ENCODE assay signal across 11 mouse cellular contexts in genomic region chr12:37015474-37016248, GRCm38 (mm10).
DNase-seq lines count a peak whose midpoint lies in the region; ATAC-seq and TF ChIP-seq lines count a peak whose summit lies in the region.
"Had no signal": no experiment of that assay in that cellular context is flagged by ENCODE, and none has a peak within 500 bp of the region (broad histone marks: within the 10 kb centered on the region; RNA-seq: fewer than 3 reads in every experiment).

No protein-coding gene starts in this region.

- no peak for TF ChIP-seq CTCF in heart, adult 2 months (IDR thresholded peaks at IDR 0.05)
- TF ChIP-seq CTCF in forebrain, postnatal 0 days (IDR thresholded peaks at IDR 0.05; ENCODE audit: low read depth) = no peak

- H3K27me3 ChIP-seq in heart, adult 2 months (ENCODE audit: control insufficient read depth, insufficient read depth, low read length) = no peaks in the 10 kb centered on the region
- no peaks in the 10 kb centered on the region for H3K27me3 ChIP-seq in heart, embryonic 11.5 days (ENCODE audit: control insufficient read depth, insufficient read depth, low read length)
- H3K27me3 ChIP-seq in forebrain, postnatal 0 days (ENCODE audit: insufficient read depth, low read length) = no peaks in the 10 kb centered on the region
- H3K27me3 ChIP-seq in midbrain, embryonic 13.5 days = no peaks in the 10 kb centered on the region
- H3K27me3 ChIP-seq: intestine, embryonic 15.5 days; neural tube, embryonic 13.5 days had no signal

- H3K4me2 ChIP-seq in heart, embryonic 11.5 days = no peak overlapping the region
- H3K4me2 ChIP-seq in forebrain, postnatal 0 days (ENCODE audit: low read depth) = no peak overlapping the region
- H3K4me2 ChIP-seq in midbrain, embryonic 13.5 days (replicated peaks) = no peak overlapping the region
- H3K4me2 ChIP-seq: intestine, embryonic 15.5 days; neural tube, embryonic 13.5 days had no signal

- TF ChIP-seq EP300 in heart, adult 2 months (IDR thresholded peaks at IDR 0.05; ENCODE audit: insufficient read depth, low read depth, low read length) = 0 out of 2 replicates have a peak, but pooled peaks have one; percentile 7

- no peak for TF ChIP-seq POLR2A in heart, adult 2 months (IDR thresholded peaks at IDR 0.05; ENCODE audit: insufficient read depth, low read depth, low read length)

- H3K27ac ChIP-seq in heart, adult 2 months = peak overlapping the region; percentile 74
- H3K27ac ChIP-seq in heart, embryonic 11.5 days (ENCODE audit: low read depth, low read length) = no peak overlapping the region
- no peak overlapping the region for H3K27ac ChIP-seq in forebrain, postnatal 0 days (ENCODE audit: low read depth, low read length)
- no peak overlapping the region for H3K27ac ChIP-seq in midbrain, embryonic 13.5 days
- H3K27ac ChIP-seq: intestine, embryonic 15.5 days; neural tube, embryonic 13.5 days had no signal

- intact Hi-C loops in heart, adult 2 months (cut with DNase I) = loop anchor here (1.0 to 10.0 kb wide), 7 partner anchors 35 to 981 kb away; no protein-coding TSS in a partner anchor

- H3K4me1 ChIP-seq in heart, adult 2 months (ENCODE audit: control insufficient read depth, insufficient read depth, low read length) = peaks cover 12% of the 10 kb centered on the region
- H3K4me1 ChIP-seq in heart, embryonic 11.5 days (ENCODE audit: control insufficient read depth, insufficient read depth, low read length) = no peaks in the 10 kb centered on the region
- H3K4me1 ChIP-seq in forebrain, postnatal 0 days (ENCODE audit: insufficient read depth) = no peaks in the 10 kb centered on the region
- 0 out of 2 replicates have a peak, but pooled peaks cover 10% of the 10 kb centered on the region for H3K4me1 ChIP-seq in midbrain, embryonic 13.5 days (replicated peaks)
- H3K4me1 ChIP-seq: intestine, embryonic 15.5 days had no signal

- no peak for ATAC-seq in heart, embryonic 11.5 days (replicated peaks; ENCODE audit: insufficient number of reproducible peaks, low FRiP score, low TSS enrichment)
- ATAC-seq in forebrain, postnatal 0 days = peak; percentile 76
- peak; percentile 86 for ATAC-seq in midbrain, embryonic 13.5 days
- ATAC-seq in CD4-positive, CD25-positive, alpha-beta regulatory T cell, adult 4 months = no peak
- ATAC-seq: intestine, embryonic 15.5 days had no signal

- peak in 1 of 2 experiments; percentile 20 for DNase-seq in heart, adult 2 months
- DNase-seq in brain, embryonic 18.5 days (ENCODE audit: low read depth, low spot score) = peak; percentile 24
- peak; percentile 41 for DNase-seq in forebrain, postnatal 0 days
- DNase-seq in thymus, postnatal 4 days = no peak
- DNase-seq: cerebellum, postnatal 25 days; lung, adult 2 months had no signal

- peaks cover 5% of the 10 kb centered on the region for H3K36me3 ChIP-seq in heart, adult 2 months (ENCODE audit: control insufficient read depth, insufficient read depth, low read length)
- no peaks in the 10 kb centered on the region for H3K36me3 ChIP-seq in heart, embryonic 11.5 days (ENCODE audit: control insufficient read depth, insufficient read depth, low read length)
- H3K36me3 ChIP-seq in forebrain, postnatal 0 days (ENCODE audit: insufficient read depth) = no peaks in the 10 kb centered on the region
- H3K36me3 ChIP-seq in midbrain, embryonic 13.5 days = no peaks in the 10 kb centered on the region
- H3K36me3 ChIP-seq: intestine, embryonic 15.5 days; neural tube, embryonic 13.5 days had no signal

- no peak overlapping the region for H3K4me3 ChIP-seq in heart, adult 2 months
- H3K4me3 ChIP-seq in heart, embryonic 11.5 days (ENCODE audit: low read depth, low read length) = no peak overlapping the region
- H3K4me3 ChIP-seq in forebrain, postnatal 0 days (ENCODE audit: low read depth, low read length) = no peak overlapping the region
- H3K4me3 ChIP-seq in midbrain, embryonic 13.5 days (replicated peaks) = no peak overlapping the region
- H3K4me3 ChIP-seq: intestine, embryonic 15.5 days; neural tube, embryonic 13.5 days had no signal

- no peaks in the 10 kb centered on the region for H3K79me2 ChIP-seq in heart, adult 2 months (replicated peaks; ENCODE audit: control insufficient read depth, insufficient read depth, low read length)

- 32% methylated on average over 4 of the region's 4 CpGs for WGBS in heart, adult 2 months
- 64% methylated on average over 4 of the region's 4 CpGs for WGBS in heart, embryonic 11.5 days (ENCODE audit: insufficient replicate concordance)
- WGBS in forebrain, postnatal 0 days = 54% methylated on average over 4 of the region's 4 CpGs
- 46% methylated on average over 4 of the region's 4 CpGs for WGBS in midbrain, embryonic 13.5 days

- H3K9me3 ChIP-seq in heart, embryonic 11.5 days (replicated peaks; ENCODE audit: control insufficient read depth, low read length) = no peaks in the 10 kb centered on the region
- H3K9me3 ChIP-seq in forebrain, postnatal 0 days (ENCODE audit: low read length) = no peaks in the 10 kb centered on the region
- H3K9me3 ChIP-seq in midbrain, embryonic 13.5 days = no peaks in the 10 kb centered on the region
- H3K9me3 ChIP-seq: intestine, embryonic 15.5 days; neural tube, embryonic 13.5 days had no signal

- H3K9ac ChIP-seq in heart, adult 2 months (ENCODE audit: low read depth, low read length) = no peak overlapping the region
- H3K9ac ChIP-seq in heart, embryonic 11.5 days (ENCODE audit: low read depth, low read length) = no peak overlapping the region
- no peak overlapping the region for H3K9ac ChIP-seq in forebrain, postnatal 0 days
- no peak overlapping the region for H3K9ac ChIP-seq in midbrain, embryonic 13.5 days (replicated peaks)
- H3K9ac ChIP-seq: intestine, embryonic 15.5 days; neural tube, embryonic 13.5 days had no signal

Comparison
In these comparisons a context has a peak if more than half of its experiments do, and no peak if none do; other contexts are left out.
1. ATAC-seq: peak in forebrain, postnatal 0 days (single experiment) and midbrain, embryonic 13.5 days (single experiment); none in heart, embryonic 11.5 days (single experiment) and CD4-positive, CD25-positive, alpha-beta regulatory T cell, adult 4 months (single experiment).